Mouse (Mus musculus): Measurements from ENCODE around the gene Mkrn3. TPM values are rescaled to one million over a fixed set of nuclear protein-coding genes. Genes with fewer than 3 reads are reported as not detected.
A peak's percentile ranks its signal among the peaks of the same experiment; 100 is the strongest.

Gene Mkrn3
- polyA plus RNA-seq, 1 experiment from 2014 or later, result 6.6 TPM

GRCm38 (mm10) chr7:62406573-62407050 is 13.3 kb downstream of the Mkrn3 start:
- ATAC-seq (ENCODE audit: insufficient number of reproducible peaks, low FRiP score, low TSS enrichment, low read depth) (no peak), DNase-seq (ENCODE audit: low spot score) (peak; percentile 45)
- no peaks in the 10 kb centered on the region for H3K4me1 ChIP-seq (ENCODE audit: control insufficient read depth, insufficient read depth, low read length)
- H3K4me3 ChIP-seq (ENCODE audit: low read depth, low read length), result 0 out of 2 replicates have a peak overlapping the region, but pooled peaks have one; percentile 2
- 38% methylated on average over 19 of the region's 19 CpGs for WGBS
- H3K27me3 ChIP-seq (ENCODE audit: control insufficient read depth, insufficient read depth, low read length), result no peaks in the 10 kb centered on the region
- peak overlapping the region; percentile 31 for H3K4me2 ChIP-seq (ENCODE audit: low read depth, severe bottlenecking)
- H3K27ac ChIP-seq (replicated peaks; ENCODE audit: low read depth, low read length), result no peak overlapping the region
- H3K9ac ChIP-seq (ENCODE audit: low read length), result peak overlapping the region; percentile 5; the same call in 1 of the 2 replicates
- no peaks in the 10 kb centered on the region for H3K36me3 ChIP-seq (ENCODE audit: control insufficient read depth, insufficient read depth, low read length)
- H3K9me3 ChIP-seq (ENCODE audit: control insufficient read depth, low read length), result no peaks in the 10 kb centered on the region

GRCm38 (mm10) chr7:62392202-62392601 is 27.7 kb downstream of the Mkrn3 start:
- Histone ChIP-seq H3K4me2 (ENCODE audit: low read depth, severe bottlenecking) (no peak overlapping the region), H3K4me1 (ENCODE audit: control insufficient read depth, insufficient read depth, low read length) (no peaks in the 10 kb centered on the region), H3K27ac (replicated peaks; ENCODE audit: low read depth, low read length) (no peak overlapping the region), H3K9me3 (ENCODE audit: control insufficient read depth, low read length) (no peaks in the 10 kb centered on the region), H3K4me3 (ENCODE audit: low read depth, low read length) (no peak overlapping the region), H3K36me3 (ENCODE audit: control insufficient read depth, insufficient read depth, low read length) (no peaks in the 10 kb centered on the region), H3K9ac (ENCODE audit: low read length) (no peak overlapping the region), H3K27me3 (ENCODE audit: control insufficient read depth, insufficient read depth, low read length) (no peaks in the 10 kb centered on the region)
- DNase-seq (ENCODE audit: low spot score) (no peak), ATAC-seq (ENCODE audit: insufficient number of reproducible peaks, low FRiP score, low TSS enrichment, low read depth) (no peak)
- 41% methylated on average over 1 of the region's 1 CpGs for WGBS

GRCm38 (mm10) chr7:62388291-62388690 is 31.6 kb downstream of the Mkrn3 start:
- DNase-seq (ENCODE audit: low spot score), result no peak
- Histone ChIP-seq H3K27ac (replicated peaks; ENCODE audit: low read depth, low read length) (no peak overlapping the region), H3K4me3 (ENCODE audit: low read depth, low read length) (no peak overlapping the region), H3K4me2 (ENCODE audit: low read depth, severe bottlenecking) (no peak overlapping the region), H3K9ac (ENCODE audit: low read length) (no peak overlapping the region), H3K36me3 (ENCODE audit: control insufficient read depth, insufficient read depth, low read length) (no peaks in the 10 kb centered on the region), H3K27me3 (ENCODE audit: control insufficient read depth, insufficient read depth, low read length) (no peaks in the 10 kb centered on the region), H3K9me3 (ENCODE audit: control insufficient read depth, low read length) (no peaks in the 10 kb centered on the region), H3K4me1 (ENCODE audit: control insufficient read depth, insufficient read depth, low read length) (no peaks in the 10 kb centered on the region)
- ATAC-seq (ENCODE audit: insufficient number of reproducible peaks, low FRiP score, low TSS enrichment, low read depth), result no peak
- 48% methylated on average over 4 of the region's 4 CpGs for WGBS

- H3K36me3 ChIP-seq (ENCODE audit: control insufficient read depth, insufficient read depth, low read length), result no peaks in the 10 kb centered on the region
- H3K4me2 ChIP-seq (ENCODE audit: low read depth, severe bottlenecking), result no peak overlapping the region
- no peak overlapping the region for H3K27ac ChIP-seq (replicated peaks; ENCODE audit: low read depth, low read length)
- H3K4me3 ChIP-seq (ENCODE audit: low read depth, low read length), result no peak overlapping the region
- H3K4me1 ChIP-seq (ENCODE audit: control insufficient read depth, insufficient read depth, low read length), result no peaks in the 10 kb centered on the region
- WGBS, result 7% methylated on average over 2 of the region's 2 CpGs
- H3K9ac ChIP-seq (ENCODE audit: low read length), result no peak overlapping the region
- no peak for ATAC-seq (ENCODE audit: insufficient number of reproducible peaks, low FRiP score, low TSS enrichment, low read depth)
- H3K9me3 ChIP-seq (ENCODE audit: control insufficient read depth, low read length), result peaks cover 3% of the 10 kb centered on the region
- peak; percentile 46 for DNase-seq (ENCODE audit: low spot score)
- no peaks in the 10 kb centered on the region for H3K27me3 ChIP-seq (ENCODE audit: control insufficient read depth, insufficient read depth, low read length)
Observed at GRCm38 (mm10) chr7:62382391-62382790, 37.5 kb downstream of the Mkrn3 start.

GRCm38 (mm10) chr7:62378529-62378928 is 41.4 kb downstream of the Mkrn3 start:
- no peaks in the 10 kb centered on the region for H3K27me3 ChIP-seq (ENCODE audit: control insufficient read depth, insufficient read depth, low read length)
- H3K4me1 ChIP-seq (ENCODE audit: control insufficient read depth, insufficient read depth, low read length), result no peaks in the 10 kb centered on the region
- no peak overlapping the region for H3K4me3 ChIP-seq (ENCODE audit: low read depth, low read length)
- DNase-seq (ENCODE audit: low spot score) (no peak), ATAC-seq (ENCODE audit: insufficient number of reproducible peaks, low FRiP score, low TSS enrichment, low read depth) (no peak)
- H3K36me3 ChIP-seq (ENCODE audit: control insufficient read depth, insufficient read depth, low read length), result no peaks in the 10 kb centered on the region
- peaks cover 6% of the 10 kb centered on the region for H3K9me3 ChIP-seq (ENCODE audit: control insufficient read depth, low read length)
- WGBS, result 93% methylated on average over 9 of the region's 9 CpGs
- no peak overlapping the region for H3K4me2 ChIP-seq (ENCODE audit: low read depth, severe bottlenecking)
- no peak overlapping the region for H3K27ac ChIP-seq (replicated peaks; ENCODE audit: low read depth, low read length)
- H3K9ac ChIP-seq (ENCODE audit: low read length), result no peak overlapping the region

GRCm38 (mm10) chr7:62377313-62377712 is 42.6 kb downstream of the Mkrn3 start:
- no peaks in the 10 kb centered on the region for H3K36me3 ChIP-seq (ENCODE audit: control insufficient read depth, insufficient read depth, low read length)
- peak overlapping the region; percentile 68 for H3K4me2 ChIP-seq (ENCODE audit: low read depth, severe bottlenecking)
- no peaks in the 10 kb centered on the region for H3K27me3 ChIP-seq (ENCODE audit: control insufficient read depth, insufficient read depth, low read length)
- H3K27ac ChIP-seq (replicated peaks; ENCODE audit: low read depth, low read length), result no peak overlapping the region
- WGBS, result 33% methylated on average over 14 of the region's 14 CpGs
- H3K9ac ChIP-seq (ENCODE audit: low read length), result peak overlapping the region; percentile 62
- peak overlapping the region; percentile 43 for H3K4me3 ChIP-seq (ENCODE audit: low read depth, low read length)
- ATAC-seq (ENCODE audit: insufficient number of reproducible peaks, low FRiP score, low TSS enrichment, low read depth) (peak; percentile 23; the same call in 1 of the 2 replicates), DNase-seq (ENCODE audit: low spot score) (no peak)
- H3K9me3 ChIP-seq (ENCODE audit: control insufficient read depth, low read length), result peaks cover 6% of the 10 kb centered on the region
- H3K4me1 ChIP-seq (ENCODE audit: control insufficient read depth, insufficient read depth, low read length), result no peaks in the 10 kb centered on the region

GRCm38 (mm10) chr7:62376510-62377304 is 43.2 kb downstream of the Mkrn3 start, which contains the start of gene Magel2:
TSS of gene Magel2 (plus strand) at chr7:62377010.
- DNase-seq (ENCODE audit: low spot score) (peak; percentile 77), ATAC-seq (ENCODE audit: insufficient number of reproducible peaks, low FRiP score, low TSS enrichment, low read depth) (peak; percentile 94)
- H3K36me3 ChIP-seq (ENCODE audit: control insufficient read depth, insufficient read depth, low read length), result no peaks in the 10 kb centered on the region
- no peaks in the 10 kb centered on the region for H3K27me3 ChIP-seq (ENCODE audit: control insufficient read depth, insufficient read depth, low read length)
- no peaks in the 10 kb centered on the region for H3K4me1 ChIP-seq (ENCODE audit: control insufficient read depth, insufficient read depth, low read length)
- H3K27ac ChIP-seq (replicated peaks; ENCODE audit: low read depth, low read length), result no peak within 1 kb of the TSS
- H3K9ac ChIP-seq (ENCODE audit: low read length), result peak within 1 kb of the TSS; percentile 62
- WGBS, result 20% methylated on average over 31 of the region's 31 CpGs
- peak within 1 kb of the TSS; percentile 43 for H3K4me3 ChIP-seq (ENCODE audit: low read depth, low read length)
- peaks cover 6% of the 10 kb centered on the region for H3K9me3 ChIP-seq (ENCODE audit: control insufficient read depth, low read length)
- peak within 1 kb of the TSS; percentile 68 for H3K4me2 ChIP-seq (ENCODE audit: low read depth, severe bottlenecking)

- H3K4me3 ChIP-seq (ENCODE audit: low read depth, low read length), result no peak overlapping the region
- no peak for ATAC-seq (ENCODE audit: insufficient number of reproducible peaks, low FRiP score, low TSS enrichment, low read depth)
Observed at GRCm38 (mm10) chr7:62375658-62376057, 44.3 kb downstream of the Mkrn3 start.

More at GRCm38 (mm10) chr7:62375658-62376057, 44.3 kb downstream of the Mkrn3 start:
- Histone ChIP-seq H3K27me3 (ENCODE audit: control insufficient read depth, insufficient read depth, low read length) (no peaks in the 10 kb centered on the region), H3K27ac (replicated peaks; ENCODE audit: low read depth, low read length) (no peak overlapping the region), H3K9ac (ENCODE audit: low read length) (no peak overlapping the region), H3K4me2 (ENCODE audit: low read depth, severe bottlenecking) (no peak overlapping the region), H3K4me1 (ENCODE audit: control insufficient read depth, insufficient read depth, low read length) (no peaks in the 10 kb centered on the region), H3K9me3 (ENCODE audit: control insufficient read depth, low read length) (peaks cover 6% of the 10 kb centered on the region), H3K36me3 (ENCODE audit: control insufficient read depth, insufficient read depth, low read length) (no peaks in the 10 kb centered on the region)
- 27% methylated on average over 4 of the region's 4 CpGs for WGBS
- DNase-seq (ENCODE audit: low spot score), result no peak
